ENCODE assay signal across 1 mouse cellular context in the genomic region with DNA sequence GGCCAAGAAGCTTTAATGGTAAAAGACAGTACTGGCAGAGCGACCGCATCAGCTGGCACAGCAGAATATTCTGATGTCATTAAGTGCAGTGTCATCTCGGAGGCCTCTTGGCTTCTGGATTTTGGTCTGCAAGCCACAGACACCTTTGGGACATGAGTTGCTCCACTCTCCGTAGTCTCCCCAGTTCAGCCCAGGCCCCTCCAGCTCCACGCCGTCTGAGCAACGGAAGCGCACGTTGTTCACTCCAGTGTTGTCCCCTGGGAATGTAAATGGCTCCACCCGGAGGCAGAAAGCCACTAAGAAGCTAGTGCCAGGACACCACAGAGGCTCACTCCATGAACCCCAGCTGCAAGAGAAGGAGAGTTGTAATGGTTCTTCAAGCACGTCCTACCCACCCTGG.
TF ChIP-seq lines count a peak whose summit lies in the region.

No protein-coding gene starts in this region.

TF ChIP-seq in CH12.LX, 34 proteins besides CTCF, POLR2A, EP300 and RAD21:
- TF ChIP-seq SIN3A (IDR thresholded peaks at IDR 0.05; ENCODE audit: low read length), result no peak; the same call in 1 of the 2 replicates
- TF ChIP-seq USF2 (conservative IDR thresholded peaks at IDR 0.05; ENCODE audit: low read depth, low read length), result no peak
- no peak for TF ChIP-seq SMC3 (IDR thresholded peaks at IDR 0.05; ENCODE audit: low read depth, low read length)
- TF ChIP-seq TCF12 (IDR thresholded peaks at IDR 0.05; ENCODE audit: low read depth, low read length), result no peak
- no peak for TF ChIP-seq RCOR1 (conservative IDR thresholded peaks at IDR 0.05; ENCODE audit: low read depth, low read length)
- no peak for TF ChIP-seq ZC3H11A (IDR thresholded peaks at IDR 0.05; ENCODE audit: low read depth, low read length)
- 0 out of 2 replicates have a peak, but pooled peaks have one; percentile 10 for TF ChIP-seq NRF1 (IDR thresholded peaks at IDR 0.05; ENCODE audit: low read depth, low read length)
- TF ChIP-seq CHD1 (IDR thresholded peaks at IDR 0.05; ENCODE audit: low read depth, low read length), result 0 out of 2 replicates have a peak, but pooled peaks have one; percentile 2
- TF ChIP-seq MXI1 (IDR thresholded peaks at IDR 0.05; ENCODE audit: low read depth, low read length), result 0 out of 2 replicates have a peak, but pooled peaks have one; percentile 29
- no peak for TF ChIP-seq JUND (conservative IDR thresholded peaks at IDR 0.05; ENCODE audit: low read depth, low read length)
- TF ChIP-seq MYC (IDR thresholded peaks at IDR 0.05; ENCODE audit: low read depth, low read length), result 0 out of 2 replicates have a peak, but pooled peaks have one; percentile 44
- TF ChIP-seq MAX (IDR thresholded peaks at IDR 0.05; ENCODE audit: low read length), result peak; percentile 50; the same call in 1 of the 2 replicates
- peak; percentile 70 for TF ChIP-seq BHLHE40 (IDR thresholded peaks at IDR 0.05; ENCODE audit: low read depth, low read length)
- no peak for TF ChIP-seq UBTF (IDR thresholded peaks at IDR 0.05; ENCODE audit: low read depth, low read length)
- no peak for TF ChIP-seq IRF4 (IDR thresholded peaks at IDR 0.05; ENCODE audit: low read depth, low read length)
- TF ChIP-seq ETS1 (conservative IDR thresholded peaks at IDR 0.05; ENCODE audit: low read depth, low read length), result peak; percentile 89
- TF ChIP-seq CHD2 (IDR thresholded peaks at IDR 0.05; ENCODE audit: low read length), result no peak
